Mouse (Mus musculus) ES-Bruce4 (cell line): ENCODE results near the gene Frem2.

Experiments
- CTCF ChIP-seq: IDR thresholded peaks from one replicate; pipeline ENCODE4 v1.8.1; 2011; ENCODE audit warnings: low read depth, low read length
- POLR2A ChIP-seq: IDR thresholded peaks from one replicate; pipeline ENCODE4 v1.8.1; 2011; ENCODE audit warnings: low read length; ENCODE audit not compliant: insufficient read depth

DNA sequence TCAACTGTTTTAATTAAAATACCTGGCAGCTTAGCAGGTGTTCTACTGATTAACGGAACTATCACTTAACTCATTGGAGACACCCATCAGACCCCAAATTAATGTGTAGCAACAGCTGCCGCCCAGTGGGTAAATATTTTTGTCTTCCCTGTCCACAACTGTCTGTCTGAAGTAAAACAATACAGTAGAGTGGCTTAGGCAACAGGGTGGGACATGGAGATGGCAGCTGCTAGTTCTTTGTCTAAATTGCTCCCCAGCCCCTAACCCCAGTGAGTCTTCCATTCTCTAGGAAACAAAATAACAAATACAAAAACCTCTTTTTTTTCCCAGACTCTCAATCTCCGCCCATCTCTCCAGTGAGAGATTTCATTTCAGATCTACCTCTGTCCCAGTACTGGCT is 36.2 kb downstream of the Frem2 start:
- no peak for TF ChIP-seq CTCF
- TF ChIP-seq POLR2A, result no peak
